In genomic region chr5:125139669-125140068, GRCm38 (mm10) we compare ENCODE assay signal across 7 mouse cellular contexts. TPM values are rescaled to one million over a fixed set of nuclear protein-coding genes. Genes with fewer than 3 reads are reported as not detected.
DNase-seq lines count a peak whose midpoint lies in the region; ATAC-seq and TF ChIP-seq lines count a peak whose summit lies in the region.

No protein-coding gene starts in this region.

- 60% methylated on average over 5 of the region's 5 CpGs for WGBS in lung, postnatal 0 days
- 56% methylated on average over 5 of the region's 5 CpGs for WGBS in forebrain, embryonic 15.5 days
- WGBS in limb, embryonic 14.5 days, result 62% methylated on average over 5 of the region's 5 CpGs
- 73% methylated on average over 5 of the region's 5 CpGs for whole genome bisulfite sequencing in stomach, embryonic 16.5 days

- no peak for TF ChIP-seq POLR2A in limb, embryonic 14.5 days (IDR thresholded peaks at IDR 0.05; ENCODE audit: borderline replicate concordance, extremely low read depth, insufficient read depth, insufficient read length)

- DNase-seq in lung, postnatal 0 days (ENCODE audit: low spot score), result no peak
- no peak for DNase-seq in lung, postnatal 14 days
- no peak for DNase-seq in limb, embryonic 14.5 days (ENCODE audit: low spot score)
- no peak for DNase-seq in kidney, adult 18-20 months
- no peak for DNase-seq in gastrocnemius, postnatal 36 days

- TF ChIP-seq EP300 in lung, postnatal 0 days (IDR thresholded peaks at IDR 0.05), result no peak

- peak overlapping the region; percentile 65 for H3K4me2 ChIP-seq in lung, postnatal 0 days (replicated peaks; ENCODE audit: low read depth, low read length)
- peak overlapping the region; percentile 47 for H3K4me2 ChIP-seq in forebrain, embryonic 15.5 days (replicated peaks)
- H3K4me2 ChIP-seq in limb, embryonic 14.5 days (replicated peaks; ENCODE audit: low read depth, low read length, severe bottlenecking), result peak overlapping the region; percentile 77
- H3K4me2 ChIP-seq in stomach, embryonic 16.5 days (ENCODE audit: low read depth, low read length), result peak overlapping the region; percentile 85

- no peaks in the 10 kb centered on the region for H3K27me3 ChIP-seq in lung, postnatal 0 days (replicated peaks; ENCODE audit: insufficient read depth, low read length)
- no peaks in the 10 kb centered on the region for H3K27me3 ChIP-seq in forebrain, embryonic 15.5 days
- H3K27me3 ChIP-seq in limb, embryonic 14.5 days (ENCODE audit: control insufficient read depth, insufficient read depth, low read length), result no peaks in the 10 kb centered on the region
- H3K27me3 ChIP-seq in stomach, embryonic 16.5 days (ENCODE audit: control insufficient read depth, insufficient read depth, low read length), result no peaks in the 10 kb centered on the region

- TF ChIP-seq CTCF in lung, postnatal 0 days (IDR thresholded peaks at IDR 0.05), result no peak

- H3K36me3 ChIP-seq in lung, postnatal 0 days (ENCODE audit: insufficient read depth, low read length), result no peaks in the 10 kb centered on the region
- no peaks in the 10 kb centered on the region for H3K36me3 ChIP-seq in forebrain, embryonic 15.5 days
- no peaks in the 10 kb centered on the region for H3K36me3 ChIP-seq in limb, embryonic 14.5 days (ENCODE audit: control insufficient read depth, insufficient read depth, low read length)
- no peaks in the 10 kb centered on the region for H3K36me3 ChIP-seq in stomach, embryonic 16.5 days (ENCODE audit: control insufficient read depth, insufficient read depth, low read length)

- no peaks in the 10 kb centered on the region for H3K9me3 ChIP-seq in lung, postnatal 0 days (ENCODE audit: low read length)
- no peaks in the 10 kb centered on the region for H3K9me3 ChIP-seq in forebrain, embryonic 15.5 days
- no peaks in the 10 kb centered on the region for H3K9me3 ChIP-seq in limb, embryonic 14.5 days (ENCODE audit: control insufficient read depth, low read length)
- no peaks in the 10 kb centered on the region for H3K9me3 ChIP-seq in stomach, embryonic 16.5 days (replicated peaks; ENCODE audit: control insufficient read depth, low read length)

- H3K27ac ChIP-seq in lung, postnatal 0 days (ENCODE audit: low read length), result peak overlapping the region; percentile 98
- H3K27ac ChIP-seq in forebrain, embryonic 15.5 days (replicated peaks), result peak overlapping the region; percentile 97
- peak overlapping the region; percentile 96 for H3K27ac ChIP-seq in limb, embryonic 14.5 days (replicated peaks; ENCODE audit: low read depth, low read length)
- peak overlapping the region; percentile 99 for H3K27ac ChIP-seq in stomach, embryonic 16.5 days (ENCODE audit: low read length)

- H3K9ac ChIP-seq in lung, postnatal 0 days (replicated peaks; ENCODE audit: low read depth), result no peak overlapping the region
- no peak overlapping the region for H3K9ac ChIP-seq in forebrain, embryonic 15.5 days (replicated peaks)
- no peak overlapping the region for H3K9ac ChIP-seq in limb, embryonic 14.5 days (ENCODE audit: low read depth, low read length, severe bottlenecking)
- H3K9ac ChIP-seq in stomach, embryonic 16.5 days (ENCODE audit: low read length), result peak overlapping the region; percentile 82

- 0 out of 2 replicates have a peak overlapping the region, but pooled peaks have one; percentile 28 for H3K4me3 ChIP-seq in lung, postnatal 0 days (ENCODE audit: low read depth, low read length)
- H3K4me3 ChIP-seq in forebrain, embryonic 15.5 days, result no peak overlapping the region
- H3K4me3 ChIP-seq in limb, embryonic 14.5 days (replicated peaks; ENCODE audit: low read length), result peak overlapping the region; percentile 36
- peak overlapping the region; percentile 51 for H3K4me3 ChIP-seq in stomach, embryonic 16.5 days (replicated peaks; ENCODE audit: low read length)

- no peak for ATAC-seq in lung, postnatal 0 days
- ATAC-seq in forebrain, embryonic 15.5 days (replicated peaks), result no peak
- ATAC-seq in limb, embryonic 14.5 days (ENCODE audit: low FRiP score, low read depth), result no peak
- no peak for ATAC-seq in stomach, embryonic 16.5 days (ENCODE audit: insufficient read depth, low FRiP score)

- peaks cover 57% of the 10 kb centered on the region; the same call in 1 of the 2 replicates for H3K4me1 ChIP-seq in lung, postnatal 0 days (ENCODE audit: insufficient read depth, low read depth, low read length)
- peaks cover 88% of the 10 kb centered on the region for H3K4me1 ChIP-seq in forebrain, embryonic 15.5 days
- H3K4me1 ChIP-seq in limb, embryonic 14.5 days (ENCODE audit: control insufficient read depth, insufficient read depth, low read length), result peaks cover 83% of the 10 kb centered on the region
- H3K4me1 ChIP-seq in stomach, embryonic 16.5 days (ENCODE audit: control insufficient read depth, insufficient read depth, low read length), result peaks cover 84% of the 10 kb centered on the region

- intact Hi-C loops in gastrocnemius, postnatal 36 days (cut with DNase I), result loop anchor here (5.0 kb wide), 1 partner anchor 38 kb away; the partner anchor contains the start of gene Ncor2

RNA-seq across cellular contexts. Expression of gene Ncor2, which starts 39.4 kb away (rescaled TPM):
- 20.2 and 23.9 TPM in 2 replicates for polyA plus RNA-seq in lung, postnatal 0 days (2015; fragmentation: Nextera tagmentation; extraction: Ambion mirVana)
- polyA plus RNA-seq in forebrain, embryonic 15.5 days (2015; fragmentation: Nextera tagmentation; extraction: Ambion mirVana), result 30.2 and 31.6 TPM in 2 replicates
- 75.9 and 89.8 TPM in 2 replicates for polyA plus RNA-seq in limb, embryonic 14.5 days (2012; rRNA removed)
- polyA plus RNA-seq in limb, embryonic 14.5 days (2014; fragmentation: Nextera tagmentation; extraction: Ambion mirVana), result 37.0 and 39.3 TPM in 2 replicates
- 21.4 and 24.6 TPM in 2 replicates for polyA plus RNA-seq in stomach, embryonic 16.5 days (2015; fragmentation: Nextera tagmentation; extraction: Ambion mirVana)
- 100 to 1,000 TPM; 102 to 112 TPM for total RNA-seq in gastrocnemius, postnatal 36 days (2021)
